8 mouse cellular contexts compared by ENCODE assay signal in the genomic region with DNA sequence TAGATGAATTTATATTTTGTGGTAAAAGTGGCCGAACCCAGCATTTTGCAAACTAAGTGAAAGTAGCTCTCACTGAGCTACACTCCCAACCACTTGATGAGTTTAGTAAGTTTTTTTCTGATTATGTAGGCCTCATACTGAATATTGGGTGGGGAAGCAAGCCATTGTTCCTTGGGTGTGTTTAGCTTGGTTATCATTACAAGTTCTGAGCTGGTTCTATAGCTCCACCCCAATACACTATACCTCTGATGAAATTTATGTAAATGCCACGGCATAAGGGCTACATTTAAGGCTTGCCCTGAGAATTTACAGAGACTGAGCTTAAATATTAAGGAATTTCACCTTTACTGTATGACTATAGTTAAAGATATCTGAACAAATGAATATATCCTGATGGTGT. TPM values are rescaled to one million over a fixed set of nuclear protein-coding genes. Genes with fewer than 3 reads are reported as not detected.
DNase-seq lines count a peak whose midpoint lies in the region; ATAC-seq and TF ChIP-seq lines count a peak whose summit lies in the region.

No protein-coding gene starts in this region.

- DNase-seq in heart, postnatal 14 days: no peak
- DNase-seq in G1E (ENCODE audit: low spot score): no peak
- no peak for DNase-seq in hindbrain, embryonic 14.5 days (ENCODE audit: low spot score)
- no peak for DNase-seq in midbrain, embryonic 10.5 days (ENCODE audit: low spot score)
- no peak for DNase-seq in right cerebral cortex, adult 2 months (ENCODE audit: low spot score in 2 of 2)
- no peak for DNase-seq in adrenal gland, postnatal 36 days
- no peak for DNase-seq in frontal cortex, postnatal 36 days (ENCODE audit: low spot score in 2 of 2)

- WGBS in heart, embryonic 15.5 days: 17% methylated on average over 2 of the region's 2 CpGs
- WGBS in hindbrain, embryonic 14.5 days: 46% methylated on average over 2 of the region's 2 CpGs
- WGBS in midbrain, embryonic 10.5 days: 64% methylated on average over 2 of the region's 2 CpGs

- peak overlapping the region; percentile 39 for H3K4me3 ChIP-seq in heart, embryonic 15.5 days
- peak overlapping the region; percentile 96 for H3K4me3 ChIP-seq in G1E (ENCODE audit: low read depth, low read length)
- H3K4me3 ChIP-seq in hindbrain, embryonic 14.5 days (replicated peaks; ENCODE audit: low read length): peak overlapping the region; percentile 87
- peak overlapping the region; percentile 100 for H3K4me3 ChIP-seq in midbrain, embryonic 10.5 days

- TF ChIP-seq CTCF in G1E (IDR thresholded peaks at IDR 0.05; ENCODE audit: low read depth, low read length): no peak

- no peak for ATAC-seq in heart, embryonic 15.5 days (replicated peaks; ENCODE audit: insufficient number of reproducible peaks, insufficient read depth, low FRiP score, low read depth)
- ATAC-seq in G1E (ENCODE audit: extremely low read depth, insufficient number of reproducible peaks, low FRiP score, poor library complexity, severe bottlenecking): no peak
- no peak for ATAC-seq in hindbrain, embryonic 14.5 days (ENCODE audit: low FRiP score)

- intact Hi-C loops in heart, postnatal 14 days (cut with DNase I): loop anchor here (5.0 kb wide), 2 partner anchors 42 to 102 kb away; no protein-coding TSS in a partner anchor

- peaks cover 16% of the 10 kb centered on the region for H3K36me3 ChIP-seq in heart, embryonic 15.5 days
- H3K36me3 ChIP-seq in G1E (replicated peaks): peaks cover 36% of the 10 kb centered on the region
- H3K36me3 ChIP-seq in hindbrain, embryonic 14.5 days (replicated peaks; ENCODE audit: control insufficient read depth, insufficient read depth): peaks cover 25% of the 10 kb centered on the region
- peaks cover 40% of the 10 kb centered on the region for H3K36me3 ChIP-seq in midbrain, embryonic 10.5 days

- H3K4me1 ChIP-seq in heart, embryonic 15.5 days (replicated peaks): peaks cover 9% of the 10 kb centered on the region; the same call in 1 of the 2 replicates
- peaks cover 33% of the 10 kb centered on the region for H3K4me1 ChIP-seq in G1E (ENCODE audit: insufficient read depth, low read depth, low read length)
- H3K4me1 ChIP-seq in hindbrain, embryonic 14.5 days (replicated peaks; ENCODE audit: control insufficient read depth, insufficient read depth, low read length): peaks cover 20% of the 10 kb centered on the region
- H3K4me1 ChIP-seq in midbrain, embryonic 10.5 days: peaks cover 22% of the 10 kb centered on the region

- H3K4me2 ChIP-seq in heart, embryonic 15.5 days: peak overlapping the region; percentile 72
- H3K4me2 ChIP-seq in hindbrain, embryonic 14.5 days (replicated peaks): peak overlapping the region; percentile 92

- H3K27me3 ChIP-seq in heart, embryonic 15.5 days: no peaks in the 10 kb centered on the region
- no peaks in the 10 kb centered on the region for H3K27me3 ChIP-seq in G1E (ENCODE audit: insufficient read depth, low read length)
- no peaks in the 10 kb centered on the region for H3K27me3 ChIP-seq in hindbrain, embryonic 14.5 days (ENCODE audit: control insufficient read depth, insufficient read depth, low read length)
- no peaks in the 10 kb centered on the region for H3K27me3 ChIP-seq in midbrain, embryonic 10.5 days (ENCODE audit: low read depth, poor library complexity, severe bottlenecking)

- no peaks in the 10 kb centered on the region for H3K9me3 ChIP-seq in heart, embryonic 15.5 days (replicated peaks)
- no peaks in the 10 kb centered on the region for H3K9me3 ChIP-seq in G1E (replicated peaks)
- H3K9me3 ChIP-seq in hindbrain, embryonic 14.5 days (ENCODE audit: control insufficient read depth, low read length): no peaks in the 10 kb centered on the region
- H3K9me3 ChIP-seq in midbrain, embryonic 10.5 days (replicated peaks): no peaks in the 10 kb centered on the region

- H3K9ac ChIP-seq in heart, embryonic 15.5 days: 0 out of 2 replicates have a peak overlapping the region, but pooled peaks have one; percentile 7
- H3K9ac ChIP-seq in hindbrain, embryonic 14.5 days: no peak overlapping the region

- no peak overlapping the region for H3K27ac ChIP-seq in heart, embryonic 15.5 days
- H3K27ac ChIP-seq in hindbrain, embryonic 14.5 days: no peak overlapping the region
- no peak overlapping the region for H3K27ac ChIP-seq in midbrain, embryonic 10.5 days (replicated peaks)

RNA-seq across cellular contexts. Expression of a gene that starts 31.5 kb away (rescaled TPM):
- polyA plus RNA-seq in heart, embryonic 15.5 days (2015; fragmentation: Nextera tagmentation; extraction: Ambion mirVana): 292 and 296 TPM in 2 replicates
- 100 to 1,000 TPM; 191 to 198 TPM for total RNA-seq in heart, postnatal 14 days (2021)
- 1,171 and 1,332 TPM in 2 replicates for total RNA-seq in G1E (2014; fragmentation: Nextera tagmentation)
- 1,188 and 1,473 TPM in 2 replicates for total RNA-seq in G1E (2017)
- polyA plus RNA-seq in G1E (2012): 2,449 and 2,463 TPM in 2 replicates
- polyA plus RNA-seq in hindbrain, embryonic 14.5 days (2014; fragmentation: Nextera tagmentation; extraction: Ambion mirVana): 343 and 344 TPM in 2 replicates
- polyA plus RNA-seq in midbrain, embryonic 10.5 days (2016; fragmentation: Nextera tagmentation; extraction: Ambion mirVana): 427 and 470 TPM in 2 replicates
- 100 to 1,000 TPM; 287 to 329 TPM for total RNA-seq in adrenal gland, postnatal 36 days (2021)

Comparison
In these comparisons a context has a peak if more than half of its experiments do, and no peak if none do; other contexts are left out.
1. H3K4me3 ChIP-seq: peak in every context shown above with its lines; median percentile 100 in midbrain, embryonic 10.5 days; 96 in G1E; 87 in hindbrain, embryonic 14.5 days; 39 in heart, embryonic 15.5 days.